Mouse (Mus musculus): Measurements from ENCODE around the gene Capza1.

DNA sequence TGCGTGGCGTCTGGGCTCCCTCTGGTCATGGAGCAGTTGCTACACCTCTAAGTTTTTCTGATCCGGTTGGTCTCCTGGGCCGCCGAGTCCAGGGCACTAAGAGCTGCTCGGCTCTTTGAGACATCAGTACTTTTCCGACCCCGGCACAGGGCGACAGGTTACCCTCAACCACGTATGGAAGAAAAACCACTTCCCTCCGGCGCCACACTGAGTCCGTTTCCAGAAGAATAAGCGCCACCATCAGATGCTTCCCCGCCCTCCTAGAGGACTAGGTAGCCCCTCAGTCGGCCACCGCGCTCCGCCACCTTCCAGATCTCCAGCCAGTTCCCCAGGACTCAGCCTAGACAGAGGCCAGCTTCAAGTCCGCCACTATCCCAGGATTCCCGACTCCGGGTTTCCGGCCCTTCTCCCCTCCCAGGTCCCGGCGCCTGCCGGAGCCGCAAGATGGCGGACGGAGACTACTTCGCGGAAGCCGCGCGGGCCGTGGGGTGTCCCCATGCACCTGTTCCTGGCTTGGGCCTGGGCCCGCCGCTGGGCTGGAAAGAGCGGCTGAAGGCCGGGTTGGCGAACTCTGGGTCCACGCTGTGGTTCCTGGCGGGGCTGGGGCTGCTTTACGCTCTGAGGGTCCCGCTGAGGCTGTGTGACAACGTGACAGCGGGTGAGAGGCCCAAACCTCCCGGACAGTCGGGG, 491 bp upstream of the Capza1 start:
- TF ChIP-seq CTCF (IDR thresholded peaks at IDR 0.05; ENCODE audit: extremely low read depth, insufficient read length, insufficient replicate concordance, low read depth, low read length) = 0 out of 2 replicates have a peak, but pooled peaks have one; percentile 5
- TF ChIP-seq POLR2A (IDR thresholded peaks at IDR 0.05; ENCODE audit: low read depth, low read length) = peak; percentile 89
